Mouse (Mus musculus) CH12.LX (cell line): ENCODE results near the gene Gpr155.

ENCODE experiments used
- CHD2 ChIP-seq: IDR thresholded peaks from 2 replicates; pipeline ENCODE4 v1.6.1; 2011; ENCODE audit warnings: low read length, improper control_type of control experiment
- CTCF ChIP-seq, 2 experiments: IDR thresholded peaks in 1 of 2; conservative IDR thresholded peaks in 1 of 2; 2 replicates each; pipeline ENCODE4 v1.5.1; 2011 to 2012; ENCODE audit warnings: low read depth in 2 of 2, low read length in 2 of 2, improper control_type of control experiment in 1 of 2, inconsistent platforms in 1 of 2, mild to moderate bottlenecking in 1 of 2, moderate library complexity in 1 of 2
- EP300 ChIP-seq: IDR thresholded peaks from 2 replicates; pipeline ENCODE4 v1.6.1; 2011; ENCODE audit warnings: low read length, improper control_type of control experiment

DNA sequence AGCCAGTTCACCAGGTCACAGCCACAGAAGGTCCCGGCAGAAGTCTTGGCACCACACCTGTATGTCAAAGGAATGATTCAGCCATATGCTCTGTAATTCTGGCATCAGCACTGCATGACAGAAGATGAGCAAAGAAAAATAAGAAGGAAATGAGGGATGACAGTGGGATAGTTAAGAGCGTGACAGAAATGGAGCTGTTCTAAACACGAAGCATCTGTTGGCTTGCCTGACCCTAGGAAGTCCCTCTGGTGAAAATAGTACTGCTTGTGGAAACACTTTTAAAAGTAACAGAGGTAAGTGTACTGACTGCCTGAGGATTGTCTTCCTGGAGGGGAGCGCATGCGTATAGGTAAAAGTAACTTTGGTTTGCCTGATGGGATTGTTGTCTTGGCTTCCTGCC lies 42.7 kb downstream of the Gpr155 start:
- TF ChIP-seq CHD2 (no peak), CTCF (conservative IDR thresholded peaks at IDR 0.05 in 1 of 2, IDR thresholded peaks at IDR 0.05 in 1 of 2; ENCODE audit: low read depth in 2 of 2, low read length in 2 of 2) (no peak), EP300 (no peak)
